Mouse (Mus musculus) midbrain, embryonic 10.5 days (tissue): ENCODE results near the gene Tsr1. TPM values are rescaled to one million over a fixed set of nuclear protein-coding genes. Genes with fewer than 3 reads are reported as not detected.

Experiments used
- DNase-seq: peaks from one replicate; pipeline ENCODE4 v3.0.0-alpha.2; 2017; ENCODE audit warnings: low spot score
- H3K27ac ChIP-seq: fragments of 300-500 bp; sonication (generic); replicated peaks from 2 replicates; pipeline ENCODE4 v1.5.1; 2016; ENCODE audit warnings: mild to moderate bottlenecking
- H3K27me3 ChIP-seq: fragments of 300-500 bp; sonication (generic); 2 replicates; pipeline ENCODE4 v1.6.1; 2016; ENCODE audit warnings: low read depth, mild to moderate bottlenecking; ENCODE audit not compliant: poor library complexity, severe bottlenecking
- H3K36me3 ChIP-seq: fragments of 300-500 bp; sonication (generic); 2 replicates; pipeline ENCODE4 v1.6.1; 2016; ENCODE audit warnings: mild to moderate bottlenecking, moderate library complexity
- H3K4me1 ChIP-seq: fragments of 300-500 bp; sonication (generic); 2 replicates; pipeline ENCODE4 v1.6.1; 2016
- H3K4me3 ChIP-seq: fragments of 300-500 bp; sonication (generic); 2 replicates; pipeline ENCODE4 v1.5.1; 2016; ENCODE audit warnings: mild to moderate bottlenecking, moderate library complexity
- H3K9me3 ChIP-seq: fragments of 300-500 bp; sonication (generic); replicated peaks from 2 replicates; pipeline ENCODE4 v1.6.1; 2016; ENCODE audit warnings: mild to moderate bottlenecking
- WGBS: fragments of 180-500 bp; shearing (Covaris S2); methylation state at CpG from one replicate; pipeline ENCODE4 v1.1.7; 2016; 5-methylcytosine and 5-hydroxymethylcytosine counted together
- microRNA-seq: library from miRNA; unstranded; fragments of <30 nt; microRNA quantifications from one replicate; pipeline ENCODE4, GENCODE M21; 2017
- polyA plus RNA-seq: library from polyadenylated mRNA; unstranded; fragments of >200 nt; fragmentation: Nextera tagmentation; extraction: Ambion mirVana; gene quantifications from 2 replicates; pipeline ENCODE4 v1.2.1, GENCODE M21; 2016

Gene Tsr1
- polyA plus RNA-seq, 1 experiment from 2014 or later, result 49.7 TPM

GRCm38 (mm10) chr11:74954901-74955300 is 57.0 kb downstream of the Tsr1 start:
- H3K9me3 ChIP-seq, result no peaks in the 10 kb centered on the region
- no peak overlapping the region for H3K4me3 ChIP-seq
- DNase-seq, result no peak
- H3K4me1 ChIP-seq, result no peaks in the 10 kb centered on the region
- no peaks in the 10 kb centered on the region for H3K27me3 ChIP-seq
- H3K36me3 ChIP-seq, result peaks cover 68% of the 10 kb centered on the region
- H3K27ac ChIP-seq, result no peak overlapping the region

- Histone ChIP-seq H3K4me1 (no peaks in the 10 kb centered on the region), H3K36me3 (peaks cover 59% of the 10 kb centered on the region), H3K4me3 (no peak overlapping the region), H3K27ac (no peak overlapping the region), H3K27me3 (no peaks in the 10 kb centered on the region), H3K9me3 (no peaks in the 10 kb centered on the region)
- DNase-seq, result no peak
Observed at GRCm38 (mm10) chr11:74956006-74956405, 58.1 kb downstream of the Tsr1 start.

GRCm38 (mm10) chr11:74957600-74957999 is 59.7 kb downstream of the Tsr1 start:
- Histone ChIP-seq H3K36me3 (peaks cover 45% of the 10 kb centered on the region), H3K4me1 (no peaks in the 10 kb centered on the region), H3K27ac (no peak overlapping the region), H3K27me3 (no peaks in the 10 kb centered on the region), H3K9me3 (no peaks in the 10 kb centered on the region), H3K4me3 (no peak overlapping the region)
- no peak for DNase-seq
- WGBS, result 89% methylated on average over 2 of the region's 2 CpGs

Small RNAs within 50 kb of the gene (microRNA-seq; reads per million reads assigned to microRNA genes)
- not detected for gene Mir6926

Other genes with a start within 250 kb of the Tsr1 start
- 25.5 and 26.2 TPM in 2 replicates for gene Cluh, start 248.6 kb upstream of the Tsr1 start, polyA plus RNA-seq
- 53.0 and 56.1 TPM in 2 replicates for gene Pafah1b1, start 173.4 kb upstream of the Tsr1 start, polyA plus RNA-seq
- 63.3 and 71.6 TPM in 2 replicates for gene Mettl16, start 127.2 kb upstream of the Tsr1 start, polyA plus RNA-seq
- 4.2 and 5.5 TPM in 2 replicates for gene Mnt, start 67.2 kb upstream of the Tsr1 start, polyA plus RNA-seq
- 7.6 and 9.5 TPM in 2 replicates for gene Sgsm2, start 1.0 kb upstream of the Tsr1 start, polyA plus RNA-seq
- gene Smg6, start 27.8 kb downstream of the Tsr1 start, polyA plus RNA-seq, result 17.8 and 20.7 TPM in 2 replicates
- gene Srr, start 27.9 kb downstream of the Tsr1 start, polyA plus RNA-seq, result 14.4 and 19.5 TPM in 2 replicates